Mouse (Mus musculus): ENCODE measurements at regions not wholly inside any gene's neighbourhood (a gene's known extent, or its start where the extent isn't known, plus 50 kb on each side); places are given as distances from the start of the nearest gene placed in this dataset.

DNA sequence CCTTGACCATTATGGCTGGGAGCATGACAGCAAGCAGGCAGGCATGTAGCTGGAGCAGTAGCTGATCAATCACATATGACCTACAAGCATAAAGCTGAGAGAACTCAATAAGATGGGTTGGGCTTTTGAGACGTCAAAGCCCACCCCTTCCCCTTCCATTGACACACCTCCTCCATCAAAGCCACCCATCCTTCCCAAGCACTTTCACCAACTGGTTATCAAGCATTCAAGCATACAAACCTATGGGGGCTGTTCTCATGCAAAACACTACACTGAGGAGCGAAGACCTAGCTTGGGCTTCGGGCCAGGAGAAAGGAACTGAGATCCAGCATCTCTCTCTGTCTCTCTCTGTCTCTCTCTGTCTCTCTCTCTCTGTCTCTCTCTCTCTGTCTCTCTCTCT, 118.4 kb upstream of the Tle3 start:
- ATAC-seq (ENCODE audit: insufficient number of reproducible peaks, low FRiP score, low TSS enrichment, low read depth) (no peak), DNase-seq (ENCODE audit: low spot score) (no peak)
- H3K36me3 ChIP-seq (ENCODE audit: control insufficient read depth, insufficient read depth, low read length), result no peaks in the 10 kb centered on the region
- H3K4me3 ChIP-seq (ENCODE audit: low read depth, low read length), result no peak overlapping the region
- WGBS, result 71% methylated on average over 3 of the region's 3 CpGs
- H3K27me3 ChIP-seq (ENCODE audit: control insufficient read depth, insufficient read depth, low read length), result no peaks in the 10 kb centered on the region
- no peak overlapping the region for H3K27ac ChIP-seq (replicated peaks; ENCODE audit: low read depth, low read length)
- no peaks in the 10 kb centered on the region for H3K9me3 ChIP-seq (ENCODE audit: control insufficient read depth, low read length)
- H3K9ac ChIP-seq (ENCODE audit: low read length), result no peak overlapping the region
- no peak overlapping the region for H3K4me2 ChIP-seq (ENCODE audit: low read depth, severe bottlenecking)
- no peaks in the 10 kb centered on the region for H3K4me1 ChIP-seq (ENCODE audit: control insufficient read depth, insufficient read depth, low read length)

DNA sequence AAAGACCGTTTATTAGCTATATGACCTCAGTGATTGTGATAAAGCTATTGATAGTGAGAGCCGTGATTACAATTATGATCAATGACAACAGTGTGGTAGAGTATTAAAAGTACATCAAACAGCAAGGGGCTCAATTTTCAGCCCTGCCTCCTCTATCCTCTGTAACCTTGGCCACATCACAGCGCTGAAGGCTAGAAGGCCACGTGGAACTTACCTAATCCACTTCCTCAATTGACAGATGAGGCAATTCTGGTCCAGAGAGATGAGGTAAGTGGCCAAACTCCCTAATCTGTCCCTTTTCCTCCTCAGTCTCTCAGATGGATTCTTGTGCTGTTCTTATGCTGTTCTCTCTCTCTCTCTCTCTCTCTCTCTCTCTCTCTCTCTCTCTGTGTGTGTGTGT, 114.7 kb upstream of the Tle3 start:
- no peak for DNase-seq (ENCODE audit: low spot score)
- Histone ChIP-seq H3K9ac (ENCODE audit: low read length) (no peak overlapping the region), H3K36me3 (ENCODE audit: control insufficient read depth, insufficient read depth, low read length) (no peaks in the 10 kb centered on the region), H3K4me3 (ENCODE audit: low read depth, low read length) (no peak overlapping the region), H3K4me2 (ENCODE audit: low read depth, severe bottlenecking) (no peak overlapping the region), H3K27me3 (ENCODE audit: control insufficient read depth, insufficient read depth, low read length) (no peaks in the 10 kb centered on the region), H3K9me3 (ENCODE audit: control insufficient read depth, low read length) (no peaks in the 10 kb centered on the region), H3K4me1 (ENCODE audit: control insufficient read depth, insufficient read depth, low read length) (peaks cover 7% of the 10 kb centered on the region), H3K27ac (replicated peaks; ENCODE audit: low read depth, low read length) (no peak overlapping the region)
- no peak for ATAC-seq (ENCODE audit: insufficient number of reproducible peaks, low FRiP score, low TSS enrichment, low read depth)
- WGBS, result 59% methylated on average over 4 of the region's 4 CpGs

- WGBS, result 34% methylated on average over 5 of the region's 5 CpGs
Measured at GRCm38 (mm10) chr9:61258100-61258499, 114.1 kb upstream of the Tle3 start.

GRCm38 (mm10) chr9:61259421-61260174, 112.6 kb upstream of the Tle3 start:
- DNase-seq (ENCODE audit: low spot score), result no peak
- no peaks in the 10 kb centered on the region for H3K36me3 ChIP-seq (ENCODE audit: control insufficient read depth, insufficient read depth, low read length)
- no peak overlapping the region for H3K4me2 ChIP-seq (ENCODE audit: low read depth, severe bottlenecking)
- no peaks in the 10 kb centered on the region for H3K27me3 ChIP-seq (ENCODE audit: control insufficient read depth, insufficient read depth, low read length)
- no peak overlapping the region for H3K9ac ChIP-seq (ENCODE audit: low read length)
- WGBS, result 13% methylated on average over 7 of the region's 7 CpGs
- H3K4me1 ChIP-seq (ENCODE audit: control insufficient read depth, insufficient read depth, low read length), result peaks cover 7% of the 10 kb centered on the region
- no peak overlapping the region for H3K4me3 ChIP-seq (ENCODE audit: low read depth, low read length)
- ATAC-seq (ENCODE audit: insufficient number of reproducible peaks, low FRiP score, low TSS enrichment, low read depth), result no peak
- H3K27ac ChIP-seq (replicated peaks; ENCODE audit: low read depth, low read length), result no peak overlapping the region
- H3K9me3 ChIP-seq (ENCODE audit: control insufficient read depth, low read length), result no peaks in the 10 kb centered on the region

More at GRCm38 (mm10) chr9:61258100-61258499, 114.1 kb upstream of the Tle3 start:
- Histone ChIP-seq H3K27me3 (ENCODE audit: control insufficient read depth, insufficient read depth, low read length) (no peaks in the 10 kb centered on the region), H3K9ac (ENCODE audit: low read length) (no peak overlapping the region), H3K36me3 (ENCODE audit: control insufficient read depth, insufficient read depth, low read length) (no peaks in the 10 kb centered on the region), H3K4me3 (ENCODE audit: low read depth, low read length) (no peak overlapping the region), H3K4me2 (ENCODE audit: low read depth, severe bottlenecking) (no peak overlapping the region), H3K27ac (replicated peaks; ENCODE audit: low read depth, low read length) (no peak overlapping the region), H3K4me1 (ENCODE audit: control insufficient read depth, insufficient read depth, low read length) (peaks cover 7% of the 10 kb centered on the region), H3K9me3 (ENCODE audit: control insufficient read depth, low read length) (no peaks in the 10 kb centered on the region)
- ATAC-seq (ENCODE audit: insufficient number of reproducible peaks, low FRiP score, low TSS enrichment, low read depth) (no peak), DNase-seq (ENCODE audit: low spot score) (no peak)

DNA sequence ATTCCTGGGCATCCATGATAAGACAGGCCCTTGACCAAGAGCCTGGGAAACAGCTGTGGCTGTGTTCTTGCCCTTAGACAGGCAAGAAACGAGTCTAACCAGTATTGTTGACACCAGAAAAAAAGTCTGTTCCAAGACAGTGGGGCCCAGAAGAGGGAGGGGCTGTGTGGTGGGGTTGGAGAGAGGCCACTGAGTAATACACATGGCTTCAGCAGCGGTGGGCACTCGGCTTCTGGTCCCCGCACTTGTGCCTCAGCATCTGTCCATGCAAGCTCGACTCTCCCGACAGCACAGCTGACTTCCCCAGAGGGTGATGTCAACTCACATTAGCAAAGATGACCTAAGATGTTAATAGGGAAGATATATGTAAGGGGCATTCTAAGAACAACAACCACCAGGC, 110.9 kb upstream of the Tle3 start:
- Histone ChIP-seq H3K27ac (replicated peaks; ENCODE audit: low read depth, low read length) (no peak overlapping the region), H3K27me3 (ENCODE audit: control insufficient read depth, insufficient read depth, low read length) (no peaks in the 10 kb centered on the region)

GRCm38 (mm10) chr9:61261739-61262333, 110.3 kb upstream of the Tle3 start:
- no peaks in the 10 kb centered on the region for H3K27me3 ChIP-seq (ENCODE audit: control insufficient read depth, insufficient read depth, low read length)
- H3K27ac ChIP-seq (replicated peaks; ENCODE audit: low read depth, low read length), result no peak overlapping the region
- H3K4me2 ChIP-seq (ENCODE audit: low read depth, severe bottlenecking), result no peak overlapping the region
- DNase-seq (ENCODE audit: low spot score), result no peak
- H3K4me1 ChIP-seq (ENCODE audit: control insufficient read depth, insufficient read depth, low read length), result peaks cover 7% of the 10 kb centered on the region
- no peaks in the 10 kb centered on the region for H3K36me3 ChIP-seq (ENCODE audit: control insufficient read depth, insufficient read depth, low read length)
- H3K9ac ChIP-seq (ENCODE audit: low read length), result no peak overlapping the region
- WGBS, result 30% methylated on average over 12 of the region's 12 CpGs
- H3K4me3 ChIP-seq (ENCODE audit: low read depth, low read length), result no peak overlapping the region
- no peak for ATAC-seq (ENCODE audit: insufficient number of reproducible peaks, low FRiP score, low TSS enrichment, low read depth)
- H3K9me3 ChIP-seq (ENCODE audit: control insufficient read depth, low read length), result no peaks in the 10 kb centered on the region

More for the DNA sequence above, 110.9 kb upstream of the Tle3 start:
- no peak overlapping the region for H3K9ac ChIP-seq (ENCODE audit: low read length)
- no peak overlapping the region for H3K4me3 ChIP-seq (ENCODE audit: low read depth, low read length)
- 71% methylated on average over 6 of the region's 6 CpGs for WGBS
- ATAC-seq (ENCODE audit: insufficient number of reproducible peaks, low FRiP score, low TSS enrichment, low read depth), result no peak
- no peak overlapping the region for H3K4me2 ChIP-seq (ENCODE audit: low read depth, severe bottlenecking)
- H3K36me3 ChIP-seq (ENCODE audit: control insufficient read depth, insufficient read depth, low read length), result no peaks in the 10 kb centered on the region
- no peak for DNase-seq (ENCODE audit: low spot score)
- peaks cover 7% of the 10 kb centered on the region for H3K4me1 ChIP-seq (ENCODE audit: control insufficient read depth, insufficient read depth, low read length)
- no peaks in the 10 kb centered on the region for H3K9me3 ChIP-seq (ENCODE audit: control insufficient read depth, low read length)

GRCm38 (mm10) chr9:61263335-61263734, 108.8 kb upstream of the Tle3 start:
- H3K9me3 ChIP-seq (ENCODE audit: control insufficient read depth, low read length), result no peaks in the 10 kb centered on the region
- no peak overlapping the region for H3K4me2 ChIP-seq (ENCODE audit: low read depth, severe bottlenecking)
- no peaks in the 10 kb centered on the region for H3K27me3 ChIP-seq (ENCODE audit: control insufficient read depth, insufficient read depth, low read length)
- WGBS, result 85% methylated on average over 4 of the region's 4 CpGs
- peaks cover 7% of the 10 kb centered on the region for H3K4me1 ChIP-seq (ENCODE audit: control insufficient read depth, insufficient read depth, low read length)
- no peak overlapping the region for H3K9ac ChIP-seq (ENCODE audit: low read length)
- no peaks in the 10 kb centered on the region for H3K36me3 ChIP-seq (ENCODE audit: control insufficient read depth, insufficient read depth, low read length)
- H3K27ac ChIP-seq (replicated peaks; ENCODE audit: low read depth, low read length), result no peak overlapping the region
- ATAC-seq (ENCODE audit: insufficient number of reproducible peaks, low FRiP score, low TSS enrichment, low read depth) (no peak), DNase-seq (ENCODE audit: low spot score) (no peak)
- H3K4me3 ChIP-seq (ENCODE audit: low read depth, low read length), result no peak overlapping the region

- 86% methylated on average over 5 of the region's 5 CpGs for WGBS
- Histone ChIP-seq H3K27me3 (ENCODE audit: control insufficient read depth, insufficient read depth, low read length) (no peaks in the 10 kb centered on the region), H3K36me3 (ENCODE audit: control insufficient read depth, insufficient read depth, low read length) (no peaks in the 10 kb centered on the region), H3K4me2 (ENCODE audit: low read depth, severe bottlenecking) (no peak overlapping the region), H3K9ac (ENCODE audit: low read length) (no peak overlapping the region), H3K4me3 (ENCODE audit: low read depth, low read length) (no peak overlapping the region), H3K4me1 (ENCODE audit: control insufficient read depth, insufficient read depth, low read length) (no peaks in the 10 kb centered on the region; the same call in 1 of the 2 replicates), H3K27ac (replicated peaks; ENCODE audit: low read depth, low read length) (no peak overlapping the region), H3K9me3 (ENCODE audit: control insufficient read depth, low read length) (no peaks in the 10 kb centered on the region)
- DNase-seq (ENCODE audit: low spot score), result no peak
- no peak for ATAC-seq (ENCODE audit: insufficient number of reproducible peaks, low FRiP score, low TSS enrichment, low read depth)
Measured at GRCm38 (mm10) chr9:61265466-61265865, 106.7 kb upstream of the Tle3 start.
